Mouse (Mus musculus) heart, adult 9 months (tissue): ENCODE measurements around the gene Gtf2f1.
"Not testable (repeated sequence)": the region's sequence is repeated elsewhere in the genome, so short reads cannot be mapped to it uniquely, and the experiment has no call there.

Source experiments
- DNase-seq, 2 experiments: peaks; one replicate each; pipeline ENCODE4 v3.0.0; 2022; ENCODE audit warnings: low spot score in 2 of 2

Gtf2f1 gene

DNA sequence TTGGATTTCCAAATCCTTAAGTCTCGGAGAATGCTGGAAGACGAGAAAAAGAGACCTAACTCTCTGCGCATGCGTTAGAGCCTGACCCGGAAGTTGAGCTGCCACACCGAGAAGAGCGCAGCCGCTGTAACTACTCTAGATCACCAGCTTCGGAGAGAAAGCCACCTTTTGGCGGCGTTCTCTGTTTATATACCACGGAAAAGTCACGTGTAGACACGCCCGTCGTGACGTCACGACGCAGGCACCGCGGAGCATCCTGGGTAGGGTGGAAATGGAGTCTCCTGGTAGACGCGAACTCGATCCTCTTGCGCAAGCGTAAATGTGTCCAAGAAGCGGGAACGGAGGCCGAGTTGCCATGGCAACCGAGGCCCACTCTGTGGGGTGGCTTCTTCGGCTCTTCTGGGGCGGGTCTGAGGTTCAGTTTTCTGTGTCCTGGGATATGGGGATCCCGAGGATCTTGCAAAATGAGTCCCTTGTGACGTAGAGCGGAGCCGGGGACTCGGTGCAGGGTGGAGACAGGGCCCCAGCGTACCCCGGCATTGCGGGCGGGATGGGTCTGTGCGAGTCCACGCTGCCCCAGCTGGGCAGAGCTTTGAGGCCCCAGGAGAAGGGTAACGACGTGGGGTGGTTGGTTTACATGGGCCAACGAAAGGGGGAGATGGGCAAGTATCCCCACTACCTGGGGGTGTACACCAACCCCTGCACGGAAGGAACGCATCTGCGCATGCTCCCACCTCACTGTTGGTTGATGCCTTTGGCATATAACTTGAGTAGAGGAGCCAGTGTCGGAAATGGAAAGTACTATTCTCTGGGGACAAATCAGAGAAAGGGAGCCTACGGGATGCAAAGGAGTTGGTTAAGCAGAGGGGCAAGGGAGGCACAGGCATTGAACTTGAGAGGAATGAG is at the start of gene Gtf2f1, which contains the start of gene Gm17949:
Gtf2f1 (minus strand) TSS at position 53 of the 906 bp plus-strand sequence.
Gm17949 (plus strand) TSS at position 234 of the 906 bp plus-strand sequence.
- DNase-seq: peak; percentile 91 to 93

- DNase-seq: peak; percentile 96
These were observed 49.2 kb upstream of the Gtf2f1 start for GRCm38 (mm10) chr17:57060231-57060801.

DNA sequence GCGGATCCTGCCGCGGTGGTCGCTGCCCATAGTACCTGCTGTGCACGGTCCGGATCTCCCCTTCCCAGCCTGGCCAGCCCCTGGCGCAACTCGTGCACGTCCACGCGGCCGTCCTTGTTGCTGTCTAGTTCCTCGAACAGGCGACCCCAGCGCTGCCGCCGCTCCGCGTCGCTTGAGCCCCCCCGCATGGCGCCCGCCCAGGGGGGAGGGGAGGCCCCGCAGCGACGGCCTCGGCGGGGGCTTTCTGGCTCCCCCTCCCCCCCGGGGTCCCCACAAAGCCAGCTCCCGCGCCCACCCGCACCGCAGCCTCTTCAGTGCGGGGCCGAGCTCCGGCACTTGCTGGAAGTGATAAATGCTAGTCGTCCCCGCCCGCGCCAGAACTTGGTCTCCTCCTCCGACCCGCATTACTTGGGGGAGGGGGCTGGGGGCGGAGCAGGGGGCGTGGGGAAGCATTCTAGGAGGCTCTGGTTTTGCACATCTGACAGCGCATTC is 48.4 kb upstream of the Gtf2f1 start, which contains the start of gene Slc25a23:
Slc25a23 (minus strand) TSS at position 378 of the 492 bp plus-strand sequence.
- DNase-seq: peak; percentile 53 to 57

DNA sequence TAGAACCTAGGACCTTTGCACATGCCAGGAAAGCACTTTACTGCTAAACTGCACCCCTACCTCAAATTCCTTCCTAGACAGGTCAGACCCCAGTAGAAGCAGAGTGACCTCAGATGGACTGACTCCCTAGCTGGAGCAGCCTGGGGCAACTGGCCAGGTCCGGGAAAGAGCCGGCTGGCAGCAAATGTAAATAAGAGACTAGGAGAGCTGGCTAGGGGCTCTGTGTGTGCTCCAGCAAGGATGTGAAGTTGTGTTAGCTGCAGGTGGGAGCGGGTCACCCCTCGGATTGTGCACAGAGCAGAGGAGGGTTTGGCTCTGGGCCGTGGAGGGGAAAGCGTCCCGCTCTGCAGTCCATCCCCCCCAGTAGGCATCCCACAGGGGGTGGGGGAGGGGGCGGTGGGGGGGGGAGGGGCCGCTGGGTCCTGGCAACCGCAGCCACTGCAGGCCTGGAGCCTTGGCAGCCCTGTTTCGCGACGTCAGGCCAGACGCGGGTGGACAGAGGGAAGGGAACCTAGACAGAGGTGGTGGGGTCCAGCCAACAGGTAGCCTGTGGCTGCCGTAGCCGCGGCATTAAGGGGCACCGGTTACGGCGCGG is 47.9 kb upstream of the Gtf2f1 start, which contains the start of gene Crb3:
Crb3 (plus strand) TSS at position 215 of the 595 bp plus-strand sequence.
- DNase-seq: peak; percentile 32 to 56

DNA sequence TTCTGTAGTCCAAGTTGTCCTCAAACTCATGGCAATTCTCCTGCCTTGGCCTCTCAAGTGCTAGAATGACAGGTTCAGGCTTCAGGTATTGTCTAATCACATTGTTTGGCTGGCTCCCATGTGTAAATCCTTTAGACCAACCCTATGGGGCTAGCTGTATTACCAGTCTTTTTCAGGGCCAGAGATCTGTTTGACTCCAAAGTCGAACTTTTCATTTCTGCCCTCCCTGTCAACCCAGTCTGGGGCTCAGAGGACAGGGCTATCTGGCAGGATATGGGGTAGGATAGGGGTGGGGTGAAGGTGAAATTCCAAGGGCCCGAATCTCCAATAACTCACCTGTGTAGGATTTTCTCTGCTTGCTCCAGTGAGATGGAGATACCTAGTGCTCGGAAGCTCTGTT is 45.2 kb upstream of the Gtf2f1 start:
- no peak for DNase-seq

DNA sequence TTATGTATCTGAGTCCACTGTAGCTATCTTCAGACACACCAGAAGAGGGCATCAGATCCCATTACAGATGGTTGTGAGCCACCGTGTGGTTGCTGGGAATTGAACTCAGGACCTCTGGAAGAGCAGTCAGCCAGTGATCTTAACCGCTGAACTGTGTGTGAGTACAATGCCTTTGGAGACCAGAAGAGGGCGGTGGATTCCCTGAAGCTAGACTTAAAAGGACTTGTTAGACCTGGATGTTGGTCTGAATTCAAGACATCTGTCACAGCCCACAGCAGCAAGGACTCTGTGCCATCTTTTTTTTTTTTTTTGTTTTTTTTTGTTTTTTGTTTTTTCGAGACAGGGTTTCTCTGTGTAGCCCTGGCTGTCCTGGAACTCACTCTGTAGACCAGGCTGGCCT is 40.6 kb upstream of the Gtf2f1 start:
- not testable (repeated sequence) for DNase-seq

DNA sequence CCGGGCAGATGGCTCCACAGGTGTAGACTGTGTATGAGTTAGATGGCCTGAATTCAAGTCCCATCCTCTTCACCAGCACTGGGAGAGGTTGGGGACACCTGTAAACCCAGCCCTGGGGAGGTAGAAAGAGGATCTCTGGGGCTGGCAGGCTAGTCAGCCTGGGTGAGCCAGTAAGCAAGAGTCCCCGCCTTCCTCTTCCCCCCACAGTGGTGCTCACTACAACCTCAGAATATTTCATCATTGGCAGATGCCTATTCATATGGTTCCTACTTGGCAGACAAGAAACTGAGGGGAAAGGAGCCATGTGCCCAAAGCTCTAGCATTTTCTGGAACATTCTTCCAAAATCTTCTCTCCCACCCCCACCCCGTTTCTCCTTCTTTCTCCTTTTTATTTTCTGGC is 37.7 kb upstream of the Gtf2f1 start:
- DNase-seq: no peak

DNA sequence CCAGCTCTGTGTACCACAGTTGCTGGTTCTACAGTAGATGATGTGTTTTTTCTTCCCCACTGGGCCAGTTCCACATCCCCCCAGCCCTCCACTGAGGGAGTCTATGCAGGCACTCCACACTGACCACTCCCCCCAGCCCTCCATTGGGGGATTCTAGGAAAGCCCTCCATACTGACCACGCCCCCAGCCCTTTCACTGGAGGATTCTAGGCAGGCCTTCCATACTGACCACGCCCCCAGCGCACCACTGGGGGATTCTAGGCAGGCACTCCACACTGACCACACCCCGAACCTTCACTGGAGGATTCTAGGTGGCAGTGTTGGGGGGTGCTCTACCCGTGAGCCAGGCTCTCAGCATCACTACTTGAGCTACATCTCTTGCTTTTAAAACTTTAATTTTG is 36.3 kb upstream of the Gtf2f1 start:
- DNase-seq: no peak

- DNase-seq: no peak
These were observed 30.5 kb upstream of the Gtf2f1 start, which contains the start of gene Slc25a41 for GRCm38 (mm10) chr17:57041554-57041953. Gene Slc25a41 (minus strand): TSS chr17:57041654.

- DNase-seq: no peak
These were observed 27.9 kb upstream of the Gtf2f1 start for GRCm38 (mm10) chr17:57038978-57039377.

- DNase-seq: no peak
These were observed 21.8 kb upstream of the Gtf2f1 start for GRCm38 (mm10) chr17:57032854-57033253.

GRCm38 (mm10) chr17:57031661-57032420 is 20.8 kb upstream of the Gtf2f1 start:
- DNase-seq: peak; percentile 100

DNA sequence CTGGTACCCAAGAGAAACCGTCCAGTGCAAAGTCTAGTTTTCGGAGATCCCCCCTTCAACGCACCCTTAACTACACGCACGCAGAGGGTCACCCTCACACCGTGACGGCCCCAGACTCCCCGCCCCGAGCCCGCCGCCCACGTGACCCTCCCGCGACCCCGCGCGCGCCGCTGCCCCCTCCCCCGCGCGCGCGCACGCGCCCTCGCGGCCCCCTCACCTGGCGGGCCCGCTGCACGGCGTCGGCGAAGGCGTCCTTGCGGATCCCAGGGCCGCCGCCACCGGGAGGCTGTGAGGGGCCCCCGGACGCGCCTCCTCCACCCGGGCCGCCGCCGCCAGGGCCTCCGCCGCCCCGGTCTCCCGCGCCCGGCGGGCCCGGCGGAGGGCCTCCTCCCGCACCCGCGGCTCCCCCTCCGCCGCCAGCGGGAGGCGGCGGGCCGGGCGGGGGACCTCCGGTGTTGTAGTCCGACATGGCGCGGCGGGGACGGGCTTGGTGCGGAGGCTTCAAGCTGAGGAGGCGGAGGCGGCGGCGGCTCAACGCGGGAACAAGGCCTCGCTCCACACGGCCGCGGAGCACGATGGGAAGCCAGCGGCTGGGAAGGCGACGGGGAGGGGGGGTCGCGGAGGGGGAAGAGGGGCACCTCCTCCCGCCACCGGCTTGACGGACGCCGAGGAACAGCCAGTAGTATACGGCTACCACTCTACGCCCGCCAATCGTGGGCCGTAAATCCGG is 20.0 kb upstream of the Gtf2f1 start, which contains the start of gene Khsrp:
Khsrp (minus strand) TSS at position 592 of the 730 bp plus-strand sequence.
- DNase-seq: peak in 1 of 2 experiments; percentile 38

- DNase-seq: no peak
These were observed 18.6 kb upstream of the Gtf2f1 start for GRCm38 (mm10) chr17:57029691-57030090.

GRCm38 (mm10) chr17:57027471-57027870 is 16.4 kb upstream of the Gtf2f1 start:
- no peak for DNase-seq

DNA sequence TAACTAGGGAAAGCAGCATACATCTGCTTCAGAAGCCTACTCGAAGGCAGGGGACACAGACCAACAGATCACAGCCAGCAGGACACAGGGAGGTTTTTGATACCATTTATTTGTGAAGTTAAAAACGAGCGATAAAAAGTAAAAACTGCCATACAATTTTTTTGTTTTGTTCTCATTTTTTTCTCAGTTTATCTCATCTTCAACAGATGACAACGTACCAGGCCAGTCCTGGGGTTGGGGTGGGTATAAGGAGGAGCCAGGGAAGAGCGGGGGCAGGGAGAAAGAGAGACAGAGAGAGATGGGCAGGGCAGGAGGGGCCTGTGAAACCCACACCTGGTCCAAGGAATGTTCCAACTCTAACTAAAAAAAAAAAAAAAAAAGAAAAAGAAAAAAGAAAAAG is 9.9 kb upstream of the Gtf2f1 start:
- DNase-seq: no peak

- DNase-seq: no peak
These were observed 8.6 kb upstream of the Gtf2f1 start for GRCm38 (mm10) chr17:57019693-57020092.

DNA sequence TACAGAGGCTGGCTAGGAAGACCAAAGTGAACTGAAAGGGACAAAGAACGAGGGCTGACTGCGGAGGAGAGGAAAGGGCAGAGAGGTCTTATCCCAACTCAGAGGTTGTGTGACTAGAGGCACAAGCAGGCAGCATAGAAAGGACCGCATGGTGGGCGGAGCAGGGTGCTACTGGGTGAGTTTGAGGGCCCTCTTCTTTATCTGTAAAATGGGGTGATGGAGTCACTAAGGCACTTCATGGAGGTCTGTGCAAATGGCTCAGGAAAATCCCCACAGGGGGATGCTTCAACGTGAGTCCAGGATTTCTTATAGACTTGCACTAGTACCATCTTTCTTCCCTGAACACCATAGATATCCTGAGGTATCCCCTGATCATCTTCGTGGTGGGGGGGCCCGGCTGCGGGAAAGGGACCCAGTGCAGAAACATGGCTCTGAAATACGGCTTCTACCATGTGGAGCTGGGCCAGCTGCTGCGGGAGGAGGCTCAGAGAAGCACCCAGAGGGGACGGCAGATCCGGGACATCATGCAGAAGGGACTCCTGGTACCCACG is 1.2 kb upstream of the Gtf2f1 start:
- no peak for DNase-seq

GRCm38 (mm10) chr17:57010911-57011235 is 215 bp downstream of the Gtf2f1 start:
- DNase-seq: no peak

GRCm38 (mm10) chr17:57007137-57007905 is 3.8 kb downstream of the Gtf2f1 start:
- no peak for DNase-seq
